Mouse (Mus musculus) erythroblast, embryonic 14.5 days (primary cell): ENCODE data around the gene Slmap.

Experiments used
- GATA1 ChIP-seq: IDR thresholded peaks from 2 replicates; pipeline ENCODE4 v1.6.1; 2012; ENCODE audit warnings: low read length, inconsistent platforms, mixed read lengths
- TAL1 ChIP-seq: IDR thresholded peaks from 3 replicates; pipeline ENCODE4 v1.6.1; 2012; ENCODE audit warnings: low read length, inconsistent platforms, mixed read lengths

- TF ChIP-seq GATA1: no peak
- TF ChIP-seq TAL1: no peak
Measured at GRCm38 (mm10) chr14:26495021-26495420, 39.7 kb downstream of the Slmap start.
